ENCODE assay signal across 8 mouse cellular contexts in genomic region chr17:66450526-66451070, GRCm38 (mm10). TPM values are rescaled to one million over a fixed set of nuclear protein-coding genes. Genes with fewer than 3 reads are reported as not detected.
A peak's percentile ranks its signal among the peaks of the same experiment; 100 is the strongest.
DNase-seq lines count a peak whose midpoint lies in the region; ATAC-seq and TF ChIP-seq lines count a peak whose summit lies in the region.
"Had no signal": no experiment of that assay in that cellular context is flagged by ENCODE, and none has a peak within 500 bp of the region (broad histone marks: within the 10 kb centered on the region; RNA-seq: fewer than 3 reads in every experiment).

No protein-coding gene starts in this region.

- H3K27ac ChIP-seq in left cerebral cortex, adult 2 months = peak overlapping the region; percentile 94
- H3K27ac ChIP-seq in embryonic fibroblast, embryonic 13.5 days (ENCODE audit: insufficient read depth, low read length) = no peak overlapping the region
- no peak overlapping the region for H3K27ac ChIP-seq in intestine, embryonic 16.5 days (ENCODE audit: low read length)
- H3K27ac ChIP-seq in olfactory bulb, adult 2 months (ENCODE audit: insufficient read depth, low read depth, low read length) = no peak overlapping the region

- peaks cover 9% of the 10 kb centered on the region for H3K4me1 ChIP-seq in embryonic fibroblast, embryonic 13.5 days (ENCODE audit: control insufficient read depth, insufficient read depth, low read length)
- H3K4me1 ChIP-seq in intestine, embryonic 16.5 days (ENCODE audit: control insufficient read depth, insufficient read depth, low read length) = peaks cover 14% of the 10 kb centered on the region
- H3K4me1 ChIP-seq in olfactory bulb, adult 2 months (ENCODE audit: control insufficient read depth, insufficient read depth, low read length) = peaks cover 16% of the 10 kb centered on the region

- TF ChIP-seq POLR2A in embryonic fibroblast, embryonic 13.5 days (IDR thresholded peaks at IDR 0.05; ENCODE audit: low read depth, low read length) = no peak
- TF ChIP-seq POLR2A in olfactory bulb, adult 2 months (IDR thresholded peaks at IDR 0.05; ENCODE audit: insufficient read depth, low read depth, low read length) = no peak

- peak overlapping the region; percentile 76; the same call in 1 of the 2 replicates for H3K9ac ChIP-seq in intestine, embryonic 16.5 days (ENCODE audit: low read depth, low read length)

- ATAC-seq in intestine, embryonic 16.5 days = no peak

- H3K4me2 ChIP-seq in intestine, embryonic 16.5 days (ENCODE audit: low read depth, low read length) = peak overlapping the region; percentile 99

- H3K4me3 ChIP-seq in left cerebral cortex, adult 2 months = peak overlapping the region; percentile 93
- H3K4me3 ChIP-seq in embryonic fibroblast, embryonic 13.5 days (ENCODE audit: insufficient read depth, low read length) = peak overlapping the region; percentile 66
- peak overlapping the region; percentile 76 for H3K4me3 ChIP-seq in intestine, embryonic 16.5 days (ENCODE audit: low read length)
- peak overlapping the region; percentile 79; the same call in 1 of the 2 replicates for H3K4me3 ChIP-seq in olfactory bulb, adult 2 months (ENCODE audit: insufficient read depth, low read depth, low read length)

- TF ChIP-seq CTCF in left cerebral cortex, adult 2 months (IDR thresholded peaks at IDR 0.05) = no peak
- no peak for TF ChIP-seq CTCF in embryonic fibroblast, embryonic 13.5 days (IDR thresholded peaks at IDR 0.05; ENCODE audit: borderline replicate concordance, insufficient read depth, low read length)
- no peak for TF ChIP-seq CTCF in olfactory bulb, adult 2 months (IDR thresholded peaks at IDR 0.05; ENCODE audit: insufficient read depth, low read depth, low read length)

- H3K27me3 ChIP-seq in intestine, embryonic 16.5 days (replicated peaks; ENCODE audit: control insufficient read depth, insufficient read depth, low read length) = peaks cover 45% of the 10 kb centered on the region

- no peak for DNase-seq in left cerebral cortex, adult 2 months (ENCODE audit: extremely low spot score in 1 of 2, low spot score in 2 of 2)
- DNase-seq in left cerebral cortex, postnatal 25 days (ENCODE audit: low spot score in 2 of 2) = no peak
- DNase-seq in frontal cortex, postnatal 36 days (ENCODE audit: low spot score in 2 of 2) = no peak
- no peak for DNase-seq in urinary bladder, adult 2 months (ENCODE audit: low spot score)

- no peaks in the 10 kb centered on the region for H3K36me3 ChIP-seq in intestine, embryonic 16.5 days (ENCODE audit: control insufficient read depth, insufficient read depth, low read length)

- WGBS in intestine, embryonic 16.5 days = 5% methylated on average over 18 of the region's 18 CpGs
- 11% methylated on average over 18 of the region's 18 CpGs for WGBS in olfactory bulb, adult 2 months

- no peaks in the 10 kb centered on the region for H3K9me3 ChIP-seq in intestine, embryonic 16.5 days (ENCODE audit: control insufficient read depth, low read length)

- intact Hi-C loops in left cerebral cortex, adult 2 months (cut with DNase I) = loop anchor here (2.0 kb wide), 1 partner anchor 34 kb away; no protein-coding TSS in a partner anchor
- intact Hi-C loops in left cerebral cortex, postnatal 25 days (cut with DNase I) = loop anchor here (1.0 kb wide), 1 partner anchor 40 kb away; no protein-coding TSS in a partner anchor

RNA-seq across cellular contexts. Expression of gene Mtcl1, which starts 1.0 kb away (rescaled TPM):
- 100 to 1,000 TPM; 103 to 122 TPM for total RNA-seq in left cerebral cortex, adult 2 months (2021)
- 10 to 100 TPM; 89.4 to 96.4 TPM for total RNA-seq in left cerebral cortex, postnatal 25 days (2021)
- 5.2 and 8.5 TPM in 2 replicates for polyA plus RNA-seq in embryonic fibroblast, embryonic 13.5 days (2011; ENCODE audit: insufficient read length, low read depth, missing spikeins)
- polyA plus RNA-seq in intestine, embryonic 16.5 days (2015; fragmentation: Nextera tagmentation; extraction: Ambion mirVana) = 4.0 and 4.1 TPM in 2 replicates
- not detected in 2 replicates for polyA plus RNA-seq in olfactory bulb, adult 2 months (2012; ENCODE audit: insufficient read depth, insufficient read length, low replicate concordance, missing spikeins)
- 5.8 and 9.0 TPM in 2 replicates for polyA plus RNA-seq in urinary bladder, adult 2 months (2012; rRNA removed)
- total RNA-seq: neutrophil, adult 5-6 weeks had no signal
